Mouse (Mus musculus) small intestine, adult 2 months (tissue): ENCODE results near the gene Pgbd5.

ENCODE experiments used
- CTCF ChIP-seq: fragments of 200-500 bp; IDR thresholded peaks from 2 replicates; pipeline ENCODE4 v1.5.1; 2012; ENCODE audit warnings: low read depth, mild to moderate bottlenecking, control low read depth, inconsistent platforms, low read length, moderate library complexity, mixed read lengths; ENCODE audit not compliant: insufficient replicate concordance, insufficient read length; ENCODE audit errors: extremely low read depth
- POLR2A ChIP-seq: fragments of 200-500 bp; IDR thresholded peaks from 2 replicates; pipeline ENCODE4 v1.6.1; 2012; ENCODE audit warnings: low read depth, mild to moderate bottlenecking, control low read depth, inconsistent platforms, low read length, moderate library complexity

DNA sequence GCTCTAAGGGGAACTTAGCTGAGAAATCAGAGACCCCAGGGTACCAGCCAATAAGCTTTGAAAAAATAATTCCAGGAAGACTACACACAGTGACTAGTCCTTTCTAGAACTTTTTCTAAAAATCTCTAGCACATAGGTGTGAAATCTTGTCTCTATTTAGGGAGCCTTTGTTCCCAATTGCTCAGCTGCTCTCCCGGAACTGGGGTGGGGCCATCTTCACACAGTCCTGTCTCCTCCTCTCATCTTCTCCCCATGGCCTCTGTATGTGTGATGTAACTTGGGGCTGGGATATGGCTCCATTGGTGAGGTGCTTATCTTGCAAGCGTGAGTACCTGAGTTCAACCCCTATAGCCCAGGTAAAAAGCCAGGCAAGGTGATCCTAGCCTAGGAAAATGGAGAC is 25.2 kb upstream of the Pgbd5 start:
- TF ChIP-seq CTCF = no peak
- TF ChIP-seq POLR2A = no peak
